Mouse (Mus musculus) heart, postnatal 0 days (tissue): Measurements from ENCODE around the gene Snhg11. TPM values are rescaled to one million over a fixed set of nuclear protein-coding genes. Genes with fewer than 3 reads are reported as not detected.

ENCODE experiments used
- ATAC-seq: fragments of 200-750 bp; cut with Nextera tagmentation; 2 replicates; pipeline ENCODE4 v1.8.0; 2017; ENCODE audit warnings: low read depth, moderate number of reproducible peaks, moderate library complexity; ENCODE audit not compliant: insufficient read depth
- DNase-seq: peaks from one replicate; pipeline ENCODE4 v3.0.0-alpha.2; 2016; ENCODE audit warnings: low spot score
- H3K27ac ChIP-seq: fragments of 300-500 bp; sonication (generic); 2 replicates; pipeline ENCODE4 v1.5.1; 2014; ENCODE audit warnings: low read depth, mild to moderate bottlenecking
- H3K27me3 ChIP-seq: fragments of 300-500 bp; sonication (generic); 2 replicates; pipeline ENCODE4 v1.6.1; 2014; ENCODE audit warnings: low read length, mixed read lengths; ENCODE audit not compliant: control insufficient read depth, insufficient read depth
- H3K36me3 ChIP-seq: fragments of 300-500 bp; sonication (generic); replicated peaks from 2 replicates; pipeline ENCODE4 v1.6.1; 2014; ENCODE audit warnings: low read length, mixed read lengths; ENCODE audit not compliant: control insufficient read depth, insufficient read depth
- H3K4me1 ChIP-seq: fragments of 300-500 bp; sonication (generic); 2 replicates; pipeline ENCODE4 v1.6.1; 2014; ENCODE audit warnings: antibody characterized with exemption; ENCODE audit not compliant: control insufficient read depth, insufficient read depth
- H3K4me2 ChIP-seq: fragments of 300-500 bp; sonication (generic); 2 replicates; pipeline ENCODE4 v1.6.1; 2014; ENCODE audit warnings: low read depth, mild to moderate bottlenecking, low read length, moderate library complexity
- H3K4me3 ChIP-seq: fragments of 300-500 bp; sonication (generic); 2 replicates; pipeline ENCODE4 v1.5.1; 2014; ENCODE audit warnings: low read depth, low read length
- H3K9ac ChIP-seq: fragments of 300-500 bp; sonication (generic); replicated peaks from 2 replicates; pipeline ENCODE4 v1.6.1; 2014; ENCODE audit warnings: low read depth, low read length, mixed read lengths
- H3K9me3 ChIP-seq: fragments of 300-500 bp; sonication (generic); replicated peaks from 2 replicates; pipeline ENCODE4 v1.6.1; 2016; ENCODE audit warnings: low read length; ENCODE audit not compliant: control insufficient read depth
- CTCF ChIP-seq: IDR thresholded peaks from 2 replicates; pipeline ENCODE4 v1.5.1; 2016; ENCODE audit warnings: antibody characterized with exemption, control low read depth, low read depth
- EP300 ChIP-seq: IDR thresholded peaks from 2 replicates; pipeline ENCODE4 v1.6.1; 2016; ENCODE audit warnings: antibody characterized with exemption, low read depth
- WGBS: fragments of 180-500 bp; shearing (Covaris S2); extraction: QIAGEN DNeasy Blood & Tissue Kit; methylation state at CpG from one replicate; pipeline ENCODE4 v1.1.7; 2014; 5-methylcytosine and 5-hydroxymethylcytosine counted together
- polyA plus RNA-seq: library from polyadenylated mRNA; unstranded; fragments of >200 nt; fragmentation: Nextera tagmentation; extraction: Ambion mirVana; gene quantifications from 2 replicates; pipeline ENCODE4 v1.2.1, GENCODE M21; 2015
- total RNA-seq: library from RNA; depleted of rRNA; stranded (reverse); fragments of >200 nt; gene quantifications from 2 replicates; pipeline ENCODE4 v1.2.3, GENCODE M21; 2014; ENCODE audit warnings: low replicate concordance

Snhg11 gene
- total and polyA plus RNA-seq, 2 experiments from 2014 or later: 0.18 to 0.76 TPM

- ATAC-seq (peak; percentile 67), DNase-seq (no peak)
- Histone ChIP-seq H3K36me3 (no peaks in the 10 kb centered on the region), H3K4me1 (no peaks in the 10 kb centered on the region), H3K27ac (no peak overlapping the region), H3K4me3 (no peak overlapping the region), H3K27me3 (peaks cover 41% of the 10 kb centered on the region), H3K4me2 (no peak overlapping the region), H3K9ac (no peak overlapping the region), H3K9me3 (no peaks in the 10 kb centered on the region)
- 30% methylated on average over 5 of the region's 5 CpGs for WGBS
- TF ChIP-seq CTCF (no peak), EP300 (no peak)
Observed at GRCm38 (mm10) chr2:158373061-158373460, 2.4 kb upstream of the Snhg11 start.

GRCm38 (mm10) chr2:158373516-158373915, 1.9 kb upstream of the Snhg11 start:
- TF ChIP-seq EP300: no peak
- no peak for TF ChIP-seq CTCF
- no peak for ATAC-seq
- peaks cover 41% of the 10 kb centered on the region for H3K27me3 ChIP-seq

GRCm38 (mm10) chr2:158376123-158376687, 767 bp downstream of the Snhg11 start:
- Histone ChIP-seq H3K4me3 (no peak overlapping the region), H3K9me3 (no peaks in the 10 kb centered on the region), H3K36me3 (no peaks in the 10 kb centered on the region), H3K27me3 (peaks cover 41% of the 10 kb centered on the region), H3K27ac (no peak overlapping the region), H3K4me2 (no peak overlapping the region), H3K9ac (no peak overlapping the region), H3K4me1 (no peaks in the 10 kb centered on the region)
- DNase-seq: no peak
- ATAC-seq: no peak
- TF ChIP-seq EP300 (no peak), CTCF (no peak)
- WGBS: 26% methylated on average over 12 of the region's 12 CpGs

More at GRCm38 (mm10) chr2:158373516-158373915, 1.9 kb upstream of the Snhg11 start:
- no peaks in the 10 kb centered on the region for H3K4me1 ChIP-seq
- no peak overlapping the region for H3K9ac ChIP-seq
- H3K9me3 ChIP-seq: no peaks in the 10 kb centered on the region
- no peaks in the 10 kb centered on the region for H3K36me3 ChIP-seq
- H3K27ac ChIP-seq: no peak overlapping the region
- H3K4me2 ChIP-seq: no peak overlapping the region
- no peak overlapping the region for H3K4me3 ChIP-seq
- no peak for DNase-seq
- WGBS: 62% methylated on average over 7 of the region's 7 CpGs

GRCm38 (mm10) chr2:158376798-158377197, 1.4 kb downstream of the Snhg11 start:
- no peak overlapping the region for H3K27ac ChIP-seq
- DNase-seq: no peak
- no peak overlapping the region for H3K4me3 ChIP-seq
- no peak for ATAC-seq
- H3K27me3 ChIP-seq: peaks cover 41% of the 10 kb centered on the region
- no peak overlapping the region for H3K9ac ChIP-seq
- WGBS: 58% methylated on average over 7 of the region's 7 CpGs
- H3K9me3 ChIP-seq: no peaks in the 10 kb centered on the region
- H3K36me3 ChIP-seq: no peaks in the 10 kb centered on the region
- TF ChIP-seq CTCF (no peak), EP300 (no peak)
- H3K4me1 ChIP-seq: no peaks in the 10 kb centered on the region
- no peak overlapping the region for H3K4me2 ChIP-seq

GRCm38 (mm10) chr2:158377811-158378210, 2.4 kb downstream of the Snhg11 start:
- TF ChIP-seq CTCF (no peak), EP300 (no peak)
- H3K27me3 ChIP-seq: peaks cover 41% of the 10 kb centered on the region
- no peak for DNase-seq
- H3K9me3 ChIP-seq: no peaks in the 10 kb centered on the region
- no peaks in the 10 kb centered on the region for H3K36me3 ChIP-seq
- H3K4me1 ChIP-seq: no peaks in the 10 kb centered on the region
- no peak overlapping the region for H3K4me2 ChIP-seq
- ATAC-seq: no peak
- 73% methylated on average over 1 of the region's 1 CpGs for WGBS
- no peak overlapping the region for H3K4me3 ChIP-seq
- no peak overlapping the region for H3K9ac ChIP-seq
- H3K27ac ChIP-seq: no peak overlapping the region

GRCm38 (mm10) chr2:158379354-158380078, 4.1 kb downstream of the Snhg11 start:
- Histone ChIP-seq H3K27me3 (peaks cover 33% of the 10 kb centered on the region), H3K4me3 (no peak overlapping the region), H3K9ac (no peak overlapping the region), H3K4me2 (no peak overlapping the region), H3K36me3 (no peaks in the 10 kb centered on the region), H3K9me3 (no peaks in the 10 kb centered on the region), H3K4me1 (no peaks in the 10 kb centered on the region), H3K27ac (no peak overlapping the region)
- 40% methylated on average over 13 of the region's 13 CpGs for WGBS
- no peak for ATAC-seq
- peak; percentile 81 for DNase-seq
- TF ChIP-seq EP300: no peak
- peak; percentile 99 for TF ChIP-seq CTCF
